Mouse (Mus musculus) CH12.LX (cell line): ENCODE measurements at regions not wholly inside any gene's neighbourhood (a gene's known extent, or its start where the extent isn't known, plus 50 kb on each side); places are given as distances from the start of the nearest gene placed in this dataset.
A peak's percentile ranks its signal among the peaks of the same experiment; 100 is the strongest.
"Not testable (repeated sequence)": the region's sequence is repeated elsewhere in the genome, so short reads cannot be mapped to it uniquely, and the experiment has no call there.

ENCODE experiments used
- DNase-seq: peaks from one replicate; pipeline ENCODE4 v3.0.0-alpha.2; 2013; ENCODE audit errors: extremely low read depth
- H3K27ac ChIP-seq: 2 replicates; pipeline ENCODE4 v1.5.1; 2012; ENCODE audit warnings: low read depth, mild to moderate bottlenecking, control low read depth, moderate library complexity; ENCODE audit not compliant: insufficient read depth
- H3K27me3 ChIP-seq: replicated peaks from 2 replicates; pipeline ENCODE3; 2012; ENCODE audit warnings: inconsistent platforms
- H3K36me3 ChIP-seq, 2 experiments: replicated peaks in 1 of 2; 2 replicates each; pipeline versions ENCODE3 to v1.6.1; 2012; ENCODE audit warnings: inconsistent platforms in 1 of 2, low read length in 1 of 2, mild to moderate bottlenecking in 1 of 2, mixed read lengths in 1 of 2, moderate library complexity in 1 of 2; ENCODE audit not compliant: control insufficient read depth in 1 of 2, insufficient read depth in 1 of 2
- H3K4me1 ChIP-seq, 2 experiments: 2 replicates each; pipeline ENCODE4 v1.6.1; 2012; ENCODE audit warnings: inconsistent platforms in 1 of 2, moderate library complexity in 1 of 2; ENCODE audit not compliant: insufficient read depth in 2 of 2, control insufficient read depth in 1 of 2
- H3K4me2 ChIP-seq: 2 replicates; pipeline ENCODE4 v1.6.1; 2012; ENCODE audit warnings: low read depth, mild to moderate bottlenecking, control low read depth; ENCODE audit not compliant: poor library complexity, insufficient read depth, severe bottlenecking
- H3K4me3 ChIP-seq, 3 experiments: fragments of 150-350 bp in 1 of 3; sonication (generic) in 1 of 3; replicated peaks in 1 of 3; 2 replicates each; pipeline versions ENCODE3 to v1.5.1; 2011 to 2012; ENCODE audit warnings: low read depth in 2 of 3, low read length in 2 of 3, mild to moderate bottlenecking in 2 of 3, moderate library complexity in 2 of 3, control low read depth in 1 of 3, improper control_type of control experiment in 1 of 3, inconsistent platforms in 1 of 3, mixed read lengths in 1 of 3; ENCODE audit not compliant: poor library complexity in 1 of 3
- H3K79me2 ChIP-seq: replicated peaks from 2 replicates; pipeline ENCODE4 v1.6.1; 2012; ENCODE audit warnings: mild to moderate bottlenecking, moderate library complexity; ENCODE audit not compliant: control insufficient read depth, poor library complexity, insufficient read depth, severe bottlenecking; ENCODE audit errors: extremely low read depth
- H3K9ac ChIP-seq: 2 replicates; pipeline ENCODE4 v1.6.1; 2012; ENCODE audit warnings: low read depth, mild to moderate bottlenecking, control low read depth, moderate library complexity; ENCODE audit not compliant: insufficient read depth
- H3K9me3 ChIP-seq: replicated peaks from 2 replicates; pipeline ENCODE3; 2012; ENCODE audit warnings: low read length, inconsistent platforms, mixed read lengths
- CHD2 ChIP-seq: IDR thresholded peaks from 2 replicates; pipeline ENCODE4 v1.6.1; 2011; ENCODE audit warnings: low read length, improper control_type of control experiment
- CTCF ChIP-seq, 2 experiments: IDR thresholded peaks in 1 of 2; conservative IDR thresholded peaks in 1 of 2; 2 replicates each; pipeline ENCODE4 v1.5.1; 2011 to 2012; ENCODE audit warnings: low read depth in 2 of 2, low read length in 2 of 2, improper control_type of control experiment in 1 of 2, inconsistent platforms in 1 of 2, mild to moderate bottlenecking in 1 of 2, moderate library complexity in 1 of 2
- ELF1 ChIP-seq: IDR thresholded peaks from 2 replicates; pipeline ENCODE4 v1.6.1; 2014; ENCODE audit warnings: low read depth, mild to moderate bottlenecking, inconsistent platforms, low read length, improper control_type of control experiment
- ETS1 ChIP-seq: conservative IDR thresholded peaks from 2 replicates; pipeline ENCODE4 v1.6.1; 2012; ENCODE audit warnings: low read depth, mild to moderate bottlenecking, inconsistent platforms, low read length, improper control_type of control experiment, moderate library complexity
- GABPA ChIP-seq: IDR thresholded peaks from 2 replicates; pipeline ENCODE4 v1.6.1; 2012; ENCODE audit warnings: low read depth, low read length, improper control_type of control experiment, inconsistent platforms; ENCODE audit not compliant: insufficient replicate concordance
- IRF4 ChIP-seq: IDR thresholded peaks from 2 replicates; pipeline ENCODE4 v1.6.1; 2014; ENCODE audit warnings: low read depth, mild to moderate bottlenecking, inconsistent platforms, low read length, improper control_type of control experiment
- MAX ChIP-seq: IDR thresholded peaks from 2 replicates; pipeline ENCODE4 v1.6.1; 2011; ENCODE audit warnings: low read length, improper control_type of control experiment
- MAZ ChIP-seq: IDR thresholded peaks from 2 replicates; pipeline ENCODE4 v1.6.1; 2012; ENCODE audit warnings: low read depth, mild to moderate bottlenecking, inconsistent platforms, low read length, improper control_type of control experiment, moderate library complexity
- MXI1 ChIP-seq: IDR thresholded peaks from 2 replicates; pipeline ENCODE4 v1.6.1; 2011; ENCODE audit warnings: mild to moderate bottlenecking, low read depth, low read length, improper control_type of control experiment
- NELFE ChIP-seq: IDR thresholded peaks from 2 replicates; pipeline ENCODE4 v1.6.1; 2011; ENCODE audit warnings: low read depth, low read length, improper control_type of control experiment
- POLR2A ChIP-seq: IDR thresholded peaks from 2 replicates; pipeline ENCODE4 v1.6.1; 2011; ENCODE audit warnings: low read depth, mild to moderate bottlenecking, improper control_type of control experiment, low read length
- RAD21 ChIP-seq: IDR thresholded peaks from 2 replicates; pipeline ENCODE4 v1.6.1; 2011; ENCODE audit warnings: low read depth, mild to moderate bottlenecking, low read length, improper control_type of control experiment, moderate library complexity
- SMC3 ChIP-seq: IDR thresholded peaks from 2 replicates; pipeline ENCODE4 v1.6.1; 2011; ENCODE audit warnings: low read depth, low read length, improper control_type of control experiment
- TBP ChIP-seq: conservative IDR thresholded peaks from 2 replicates; pipeline ENCODE4 v1.6.1; 2011; ENCODE audit warnings: low read depth, low read length, improper control_type of control experiment
- USF1 ChIP-seq: IDR thresholded peaks from 2 replicates; pipeline ENCODE4 v1.6.1; 2014; ENCODE audit warnings: low read depth, mild to moderate bottlenecking, inconsistent platforms, low read length, improper control_type of control experiment
- USF2 ChIP-seq: conservative IDR thresholded peaks from 2 replicates; pipeline ENCODE4 v1.6.1; 2011; ENCODE audit warnings: low read depth, low read length, improper control_type of control experiment
- ZC3H11A ChIP-seq: IDR thresholded peaks from 2 replicates; pipeline ENCODE4 v1.6.1; 2012; ENCODE audit warnings: low read depth, mild to moderate bottlenecking, inconsistent platforms, low read length, improper control_type of control experiment
- dilution Hi-C: fragments of 300-500 bp; cut with MboI; formaldehyde crosslinking; loops from 2 replicates; pipeline ENCODE4 v1.14.3; 2020; ENCODE audit warnings: low sequenced_read_pairs; ENCODE audit not compliant: extremely low pct_unique_long_range_greater_than_20kb, extremely low pct_ligation_motif_present
- in situ Hi-C: fragments of 300-500 bp; cut with MboI; formaldehyde crosslinking; loops from 3 replicates; pipeline ENCODE4 v1.14.3; 2019; ENCODE audit warnings: low sequenced_read_pairs, low pct_ligation_motif_present, low pct_unique_long_range_greater_than_20kb, mixed read lengths

DNA sequence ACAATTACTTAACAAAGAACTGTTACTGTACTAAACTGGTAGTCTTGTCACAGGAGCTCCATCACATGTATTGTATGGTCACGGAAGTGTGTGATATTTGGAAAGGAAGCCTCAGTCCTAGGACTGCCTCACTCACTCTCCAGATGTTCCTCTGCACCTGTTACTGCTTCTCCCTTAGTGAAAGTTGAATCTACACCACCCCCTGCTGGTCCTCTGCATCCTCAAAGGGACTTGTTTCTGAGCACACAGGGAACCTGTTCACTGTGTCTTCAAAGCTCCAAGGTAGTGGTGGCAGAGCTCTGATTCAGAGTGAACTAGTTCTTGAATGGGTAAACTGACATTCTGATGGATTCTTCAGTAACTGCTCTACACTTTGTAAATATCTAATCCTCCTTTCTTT lies 391.7 kb upstream of the Zfp386 start:
- Histone ChIP-seq H3K9me3 (no peaks in the 10 kb centered on the region), H3K27me3 (no peaks in the 10 kb centered on the region), H3K36me3 (no peaks in the 10 kb centered on the region), H3K4me2 (no peak overlapping the region), H3K79me2 (no peaks in the 10 kb centered on the region), H3K9ac (no peak overlapping the region), H3K4me1 (no peaks in the 10 kb centered on the region), H3K27ac (no peak overlapping the region), H3K4me3 (no peak overlapping the region)
- no peak for TF ChIP-seq GABPA
- no peak for TF ChIP-seq POLR2A
- no peak for TF ChIP-seq MAX
- no peak for TF ChIP-seq USF2
- TF ChIP-seq ETS1: no peak
- TF ChIP-seq ZC3H11A: no peak
- no peak for TF ChIP-seq CTCF (conservative IDR thresholded peaks at IDR 0.05 in 1 of 2, IDR thresholded peaks at IDR 0.05 in 1 of 2; ENCODE audit: low read depth in 2 of 2, low read length in 2 of 2)
- TF ChIP-seq IRF4: no peak
- no peak for TF ChIP-seq MAZ
- TF ChIP-seq ELF1: no peak
- TF ChIP-seq SMC3: no peak
- TF ChIP-seq CHD2: no peak
- no peak for TF ChIP-seq NELFE
- no peak for TF ChIP-seq USF1
- no peak for TF ChIP-seq RAD21
- no peak for TF ChIP-seq MXI1
- no peak for TF ChIP-seq TBP
- no peak for DNase-seq
- in situ Hi-C loops (no loop called here), dilution Hi-C loops (no loop called here)

DNA sequence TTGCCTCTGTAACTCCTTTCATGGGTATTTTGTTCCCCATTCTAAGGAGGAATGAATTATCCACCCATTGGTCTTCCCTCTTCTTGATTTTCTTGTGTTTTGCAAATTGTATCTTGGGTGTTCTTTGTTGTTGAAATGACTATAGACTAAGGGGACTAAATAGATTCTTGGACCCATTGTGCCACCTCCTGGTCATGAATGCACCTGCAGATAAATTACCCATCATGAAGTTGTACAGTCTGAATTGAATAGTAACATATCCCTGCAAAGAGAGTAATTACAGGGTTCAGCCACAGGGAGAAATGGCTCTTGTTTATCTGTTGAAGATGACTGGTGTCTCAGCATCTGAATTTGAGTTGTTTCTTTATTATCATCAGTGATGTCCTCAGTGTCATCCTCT lies 383.4 kb upstream of the Zfp386 start:
- in situ Hi-C loops, H3K4me1 ChIP-seq, H3K9ac ChIP-seq, H3K4me2 ChIP-seq, H3K27me3 ChIP-seq, DNase-seq, H3K36me3 ChIP-seq, H3K27ac ChIP-seq, H3K9me3 ChIP-seq, H3K4me3 ChIP-seq, dilution Hi-C loops, H3K79me2 ChIP-seq: not testable (repeated sequence)
- TF ChIP-seq SMC3: 0 out of 2 replicates have a peak, but pooled peaks have one; percentile 5
- peak; percentile 23 for TF ChIP-seq RAD21
- TF ChIP-seq CTCF (conservative IDR thresholded peaks at IDR 0.05 in 1 of 2, IDR thresholded peaks at IDR 0.05 in 1 of 2; ENCODE audit: low read depth in 2 of 2, low read length in 2 of 2): peak in 1 of 2 experiments; percentile 28; a peak in 2 of 4 replicates
